Mouse (Mus musculus) limb, embryonic 10.5 days (tissue): ENCODE results near the gene Ptges3. TPM values are rescaled to one million over a fixed set of nuclear protein-coding genes. Genes with fewer than 3 reads are reported as not detected.

ENCODE experiments used
- DNase-seq: peaks from one replicate; pipeline ENCODE4 v3.0.0-alpha.2; 2017; ENCODE audit warnings: low spot score
- H3K27ac ChIP-seq: fragments of 300-500 bp; sonication (generic); 2 replicates; pipeline ENCODE4 v1.5.1; 2016; ENCODE audit warnings: mild to moderate bottlenecking
- H3K27me3 ChIP-seq: fragments of 300-500 bp; sonication (generic); 2 replicates; pipeline ENCODE4 v1.6.1; 2016; ENCODE audit warnings: low read depth, mild to moderate bottlenecking; ENCODE audit not compliant: poor library complexity, severe bottlenecking
- H3K36me3 ChIP-seq: fragments of 300-500 bp; sonication (generic); 2 replicates; pipeline ENCODE4 v1.6.1; 2016; ENCODE audit warnings: mild to moderate bottlenecking, moderate library complexity
- H3K4me1 ChIP-seq: fragments of 300-500 bp; sonication (generic); 2 replicates; pipeline ENCODE4 v1.6.1; 2016
- H3K4me3 ChIP-seq: fragments of 300-500 bp; sonication (generic); 2 replicates; pipeline ENCODE4 v1.5.1; 2016; ENCODE audit warnings: mild to moderate bottlenecking, moderate library complexity
- H3K9me3 ChIP-seq: fragments of 300-500 bp; sonication (generic); replicated peaks from 2 replicates; pipeline ENCODE4 v1.6.1; 2016; ENCODE audit warnings: mild to moderate bottlenecking
- WGBS: fragments of 180-500 bp; shearing (Covaris S2); methylation state at CpG from one replicate; pipeline ENCODE4 v1.1.7; 2016; 5-methylcytosine and 5-hydroxymethylcytosine counted together
- polyA plus RNA-seq: library from polyadenylated mRNA; unstranded; fragments of >200 nt; fragmentation: Nextera tagmentation; extraction: Ambion mirVana; gene quantifications from 2 replicates; pipeline ENCODE4 v1.2.1, GENCODE M21; 2016

The Ptges3 gene
- polyA plus RNA-seq: 668 and 708 TPM in 2 replicates

- H3K4me3 ChIP-seq: peak within 1 kb of the TSS; percentile 94
- H3K4me1 ChIP-seq: peaks cover 28% of the 10 kb centered on the region
- DNase-seq: peak; percentile 99
- WGBS: under 1% methylated on average over 72 of the region's 72 CpGs
- peaks cover 31% of the 10 kb centered on the region for H3K36me3 ChIP-seq
- H3K27ac ChIP-seq: peak within 1 kb of the TSS; percentile 99
- H3K27me3 ChIP-seq: no peaks in the 10 kb centered on the region
- no peaks in the 10 kb centered on the region for H3K9me3 ChIP-seq
These were observed at the start of gene Ptges3 for GRCm38 (mm10) chr10:128058601-128059151. TSS of gene Ptges3 (plus strand) at chr10:128058954.

GRCm38 (mm10) chr10:128009735-128010134 is 49.0 kb upstream of the Ptges3 start:
- no peak for DNase-seq
- Histone ChIP-seq H3K4me3 (no peak overlapping the region), H3K4me1 (no peaks in the 10 kb centered on the region), H3K27ac (no peak overlapping the region), H3K9me3 (no peaks in the 10 kb centered on the region), H3K27me3 (no peaks in the 10 kb centered on the region), H3K36me3 (no peaks in the 10 kb centered on the region)
- WGBS: 85% methylated on average over 5 of the region's 5 CpGs

GRCm38 (mm10) chr10:128015068-128015934 is 43.5 kb upstream of the Ptges3 start, which contains the start of gene Prim1:
TSS of gene Prim1 (plus strand) at chr10:128015168.
- Histone ChIP-seq H3K4me3 (peak within 1 kb of the TSS; percentile 68), H3K4me1 (no peaks in the 10 kb centered on the region; the same call in 1 of the 2 replicates), H3K36me3 (peaks cover 25% of the 10 kb centered on the region), H3K27ac (peak within 1 kb of the TSS; percentile 87), H3K27me3 (no peaks in the 10 kb centered on the region), H3K9me3 (no peaks in the 10 kb centered on the region)
- WGBS: 8% methylated on average over 31 of the region's 31 CpGs
- DNase-seq: peak; percentile 90

GRCm38 (mm10) chr10:128022196-128022595 is 36.6 kb upstream of the Ptges3 start:
- Histone ChIP-seq H3K4me1 (no peaks in the 10 kb centered on the region), H3K36me3 (peaks cover 92% of the 10 kb centered on the region), H3K4me3 (no peak overlapping the region), H3K27me3 (no peaks in the 10 kb centered on the region), H3K27ac (no peak overlapping the region), H3K9me3 (no peaks in the 10 kb centered on the region)
- WGBS: 92% methylated on average over 5 of the region's 5 CpGs
- DNase-seq: no peak

- H3K4me3 ChIP-seq: no peak overlapping the region
- no peaks in the 10 kb centered on the region for H3K4me1 ChIP-seq
- H3K9me3 ChIP-seq: no peaks in the 10 kb centered on the region
- H3K36me3 ChIP-seq: peaks cover 98% of the 10 kb centered on the region
- no peak for DNase-seq
- H3K27me3 ChIP-seq: no peaks in the 10 kb centered on the region
- WGBS: 97% methylated on average over 10 of the region's 10 CpGs
- H3K27ac ChIP-seq: no peak overlapping the region
These were observed 35.3 kb upstream of the Ptges3 start for GRCm38 (mm10) chr10:128023496-128023895.

GRCm38 (mm10) chr10:128029931-128030330 is 28.8 kb upstream of the Ptges3 start:
- H3K27me3 ChIP-seq: no peaks in the 10 kb centered on the region
- H3K4me3 ChIP-seq: no peak overlapping the region
- H3K9me3 ChIP-seq: no peaks in the 10 kb centered on the region
- 94% methylated on average over 7 of the region's 7 CpGs for WGBS
- H3K4me1 ChIP-seq: peaks cover 5% of the 10 kb centered on the region
- peaks cover 70% of the 10 kb centered on the region for H3K36me3 ChIP-seq
- no peak for DNase-seq
- no peak overlapping the region for H3K27ac ChIP-seq

- DNase-seq: no peak
- Histone ChIP-seq H3K27ac (no peak overlapping the region), H3K36me3 (peaks cover 61% of the 10 kb centered on the region), H3K9me3 (no peaks in the 10 kb centered on the region), H3K27me3 (no peaks in the 10 kb centered on the region), H3K4me1 (peaks cover 6% of the 10 kb centered on the region), H3K4me3 (no peak overlapping the region)
- WGBS: 88% methylated on average over 2 of the region's 2 CpGs
These were observed 27.9 kb upstream of the Ptges3 start for GRCm38 (mm10) chr10:128030860-128031259.

GRCm38 (mm10) chr10:128036746-128037425 is 21.9 kb upstream of the Ptges3 start:
- H3K9me3 ChIP-seq: no peaks in the 10 kb centered on the region
- WGBS: 8% methylated on average over 10 of the region's 10 CpGs
- H3K27ac ChIP-seq: peak overlapping the region; percentile 98
- no peaks in the 10 kb centered on the region for H3K27me3 ChIP-seq
- H3K4me1 ChIP-seq: peaks cover 34% of the 10 kb centered on the region
- DNase-seq: peak; percentile 53
- peaks cover 53% of the 10 kb centered on the region for H3K36me3 ChIP-seq
- H3K4me3 ChIP-seq: peak overlapping the region; percentile 93

GRCm38 (mm10) chr10:128037921-128038320 is 20.8 kb upstream of the Ptges3 start:
- peaks cover 34% of the 10 kb centered on the region for H3K4me1 ChIP-seq
- H3K4me3 ChIP-seq: peak overlapping the region; percentile 6; the same call in 1 of the 2 replicates
- H3K27me3 ChIP-seq: no peaks in the 10 kb centered on the region
- no peaks in the 10 kb centered on the region for H3K9me3 ChIP-seq
- H3K27ac ChIP-seq: no peak overlapping the region
- WGBS: 87% methylated on average over 3 of the region's 3 CpGs
- H3K36me3 ChIP-seq: peaks cover 62% of the 10 kb centered on the region
- no peak for DNase-seq

GRCm38 (mm10) chr10:128039167-128039566 is 19.6 kb upstream of the Ptges3 start:
- Histone ChIP-seq H3K9me3 (no peaks in the 10 kb centered on the region), H3K4me3 (no peak overlapping the region), H3K36me3 (peaks cover 75% of the 10 kb centered on the region), H3K27ac (no peak overlapping the region), H3K4me1 (peaks cover 40% of the 10 kb centered on the region), H3K27me3 (no peaks in the 10 kb centered on the region)
- WGBS: 47% methylated on average over 5 of the region's 5 CpGs
- DNase-seq: no peak

GRCm38 (mm10) chr10:128039858-128040257 is 18.9 kb upstream of the Ptges3 start:
- no peak overlapping the region for H3K4me3 ChIP-seq
- no peaks in the 10 kb centered on the region for H3K27me3 ChIP-seq
- peaks cover 41% of the 10 kb centered on the region for H3K4me1 ChIP-seq
- no peak overlapping the region for H3K27ac ChIP-seq
- no peaks in the 10 kb centered on the region for H3K9me3 ChIP-seq
- DNase-seq: no peak
- 77% methylated on average over 3 of the region's 3 CpGs for WGBS
- H3K36me3 ChIP-seq: peaks cover 82% of the 10 kb centered on the region

GRCm38 (mm10) chr10:128040293-128040692 is 18.5 kb upstream of the Ptges3 start:
- Histone ChIP-seq H3K27me3 (no peaks in the 10 kb centered on the region), H3K4me3 (no peak overlapping the region), H3K9me3 (no peaks in the 10 kb centered on the region), H3K36me3 (peaks cover 86% of the 10 kb centered on the region), H3K4me1 (peaks cover 40% of the 10 kb centered on the region), H3K27ac (no peak overlapping the region)
- 92% methylated on average over 5 of the region's 5 CpGs for WGBS
- DNase-seq: no peak

- Histone ChIP-seq H3K27ac (no peak overlapping the region), H3K4me1 (peaks cover 40% of the 10 kb centered on the region), H3K9me3 (no peaks in the 10 kb centered on the region), H3K27me3 (no peaks in the 10 kb centered on the region), H3K36me3 (peaks cover 99% of the 10 kb centered on the region), H3K4me3 (no peak overlapping the region)
- DNase-seq: no peak
- WGBS: 79% methylated on average over 4 of the region's 4 CpGs
These were observed 17.1 kb upstream of the Ptges3 start for GRCm38 (mm10) chr10:128041636-128042035.
